Mouse (Mus musculus) embryonic fibroblast, embryonic 13.5 days (primary cell): ENCODE results near the gene Sorbs2.

Experiments
- CTCF ChIP-seq: IDR thresholded peaks from 2 replicates; pipeline ENCODE4 v1.5.1; 2011; ENCODE audit warnings: mild to moderate bottlenecking, control low read depth, low read length, moderate library complexity, borderline replicate concordance; ENCODE audit not compliant: insufficient read depth
- POLR2A ChIP-seq: IDR thresholded peaks from 2 replicates; pipeline ENCODE4 v1.6.1; 2011; ENCODE audit warnings: low read depth, mild to moderate bottlenecking, control low read depth, low read length, moderate library complexity

DNA sequence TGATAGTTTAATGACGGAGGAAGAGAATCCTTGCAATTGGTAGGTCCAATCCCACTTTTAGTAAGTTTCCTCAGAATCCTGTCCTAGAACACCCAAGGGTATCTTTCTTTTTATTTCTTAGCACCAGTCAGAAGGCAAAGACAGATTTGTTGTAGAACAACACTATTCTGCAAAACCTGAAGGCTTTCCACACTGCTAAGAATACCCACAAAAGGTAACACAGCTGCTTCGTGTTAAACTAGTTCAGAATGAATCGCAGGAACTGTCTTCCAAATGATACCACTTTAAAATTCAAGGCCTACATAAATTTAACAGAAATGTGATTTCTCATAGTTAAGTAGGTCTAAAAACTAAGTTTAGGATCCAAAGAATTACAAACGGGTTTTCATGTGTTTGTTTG, 201.5 kb downstream of the Sorbs2 start:
- TF ChIP-seq CTCF, result no peak
- TF ChIP-seq POLR2A, result no peak
